Mouse (Mus musculus) embryonic facial prominence, embryonic 14.5 days (tissue): ENCODE data around the gene Atp8b5. TPM values are rescaled to one million over a fixed set of nuclear protein-coding genes. Genes with fewer than 3 reads are reported as not detected.

Source experiments
- ATAC-seq: fragments of 200-750 bp; cut with Nextera tagmentation; 2 replicates; pipeline ENCODE4 v1.8.0; 2017; ENCODE audit warnings: low read depth, moderate number of reproducible peaks, moderate TSS enrichment
- DNase-seq: peaks from one replicate; pipeline ENCODE4 v3.0.0-alpha.2; 2015; ENCODE audit warnings: low spot score
- H3K27ac ChIP-seq: fragments of 300-500 bp; sonication (generic); replicated peaks from 2 replicates; pipeline ENCODE4 v1.5.1; 2014; ENCODE audit warnings: low read depth, mild to moderate bottlenecking, low read length, moderate library complexity
- H3K27me3 ChIP-seq: fragments of 300-500 bp; sonication (generic); replicated peaks from 2 replicates; pipeline ENCODE4 v1.6.1; 2014; ENCODE audit warnings: low read length; ENCODE audit not compliant: control insufficient read depth, insufficient read depth
- H3K36me3 ChIP-seq: fragments of 300-500 bp; sonication (generic); 2 replicates; pipeline ENCODE4 v1.6.1; 2014; ENCODE audit warnings: low read length, mixed read lengths; ENCODE audit not compliant: control insufficient read depth, insufficient read depth
- H3K4me1 ChIP-seq: fragments of 300-500 bp; sonication (generic); 2 replicates; pipeline ENCODE4 v1.6.1; 2014; ENCODE audit warnings: antibody characterized with exemption, low read length; ENCODE audit not compliant: control insufficient read depth, insufficient read depth
- H3K4me2 ChIP-seq: fragments of 300-500 bp; sonication (generic); 2 replicates; pipeline ENCODE4 v1.6.1; 2014; ENCODE audit warnings: low read depth, mild to moderate bottlenecking, low read length, moderate library complexity, mixed read lengths
- H3K4me3 ChIP-seq: fragments of 300-500 bp; sonication (generic); 2 replicates; pipeline ENCODE4 v1.5.1; 2014; ENCODE audit warnings: low read depth, mild to moderate bottlenecking, low read length
- H3K9ac ChIP-seq: fragments of 300-500 bp; sonication (generic); 2 replicates; pipeline ENCODE4 v1.6.1; 2014; ENCODE audit warnings: low read depth, mild to moderate bottlenecking, low read length, moderate library complexity, mixed read lengths
- H3K9me3 ChIP-seq: fragments of 300-500 bp; sonication (generic); 2 replicates; pipeline ENCODE4 v1.6.1; 2016; ENCODE audit warnings: low read length; ENCODE audit not compliant: control insufficient read depth
- WGBS: fragments of 180-500 bp; shearing (Covaris S2); extraction: QIAGEN DNeasy Blood & Tissue Kit; methylation state at CpG from one replicate; pipeline ENCODE4 v1.1.7; 2014; 5-methylcytosine and 5-hydroxymethylcytosine counted together
- polyA plus RNA-seq: library from polyadenylated mRNA; unstranded; fragments of >200 nt; fragmentation: Nextera tagmentation; extraction: Ambion mirVana; gene quantifications from 2 replicates; pipeline ENCODE4 v1.2.1, GENCODE M21; 2014

Atp8b5 gene
- polyA plus RNA-seq, 1 experiment from 2014 or later = 0.36 TPM

- Histone ChIP-seq H3K9ac (no peak overlapping the region), H3K4me2 (no peak overlapping the region), H3K9me3 (no peaks in the 10 kb centered on the region), H3K4me3 (no peak overlapping the region), H3K27ac (no peak overlapping the region), H3K27me3 (no peaks in the 10 kb centered on the region), H3K4me1 (peaks cover 7% of the 10 kb centered on the region), H3K36me3 (no peaks in the 10 kb centered on the region)
- WGBS = 66% methylated on average over 9 of the region's 9 CpGs
- DNase-seq = no peak
- ATAC-seq = no peak
Observed at GRCm38 (mm10) chr4:43389845-43390440, 123.0 kb downstream of the Atp8b5 start.

- Histone ChIP-seq H3K36me3 (no peaks in the 10 kb centered on the region), H3K4me1 (peaks cover 7% of the 10 kb centered on the region), H3K4me2 (no peak overlapping the region), H3K27ac (no peak overlapping the region), H3K9me3 (no peaks in the 10 kb centered on the region), H3K9ac (no peak overlapping the region), H3K4me3 (no peak overlapping the region), H3K27me3 (no peaks in the 10 kb centered on the region)
- WGBS = 56% methylated on average over 3 of the region's 3 CpGs
- DNase-seq = no peak
- no peak for ATAC-seq
Observed at GRCm38 (mm10) chr4:43391521-43392050, 124.6 kb downstream of the Atp8b5 start.

- Histone ChIP-seq H3K4me3 (no peak overlapping the region), H3K9me3 (no peaks in the 10 kb centered on the region), H3K9ac (peak overlapping the region; percentile 46), H3K4me2 (peak overlapping the region; percentile 14; the same call in 1 of the 2 replicates), H3K4me1 (peaks cover 23% of the 10 kb centered on the region), H3K27me3 (no peaks in the 10 kb centered on the region), H3K27ac (peak overlapping the region; percentile 81), H3K36me3 (no peaks in the 10 kb centered on the region)
- ATAC-seq (peak; percentile 53), DNase-seq (peak; percentile 70)
- WGBS = 36% methylated on average over 15 of the region's 15 CpGs
Observed at GRCm38 (mm10) chr4:43394345-43394891, 127.5 kb downstream of the Atp8b5 start.

GRCm38 (mm10) chr4:43395147-43395546 is 128.2 kb downstream of the Atp8b5 start:
- Histone ChIP-seq H3K9me3 (no peaks in the 10 kb centered on the region), H3K27me3 (no peaks in the 10 kb centered on the region), H3K4me2 (no peak overlapping the region), H3K27ac (peak overlapping the region; percentile 81), H3K36me3 (no peaks in the 10 kb centered on the region), H3K9ac (peak overlapping the region; percentile 46; the same call in 1 of the 2 replicates), H3K4me3 (no peak overlapping the region), H3K4me1 (peaks cover 31% of the 10 kb centered on the region)
- WGBS = 87% methylated on average over 5 of the region's 5 CpGs
- ATAC-seq = no peak
- no peak for DNase-seq

GRCm38 (mm10) chr4:43395836-43396235 is 128.9 kb downstream of the Atp8b5 start:
- no peaks in the 10 kb centered on the region for H3K9me3 ChIP-seq
- peaks cover 37% of the 10 kb centered on the region for H3K4me1 ChIP-seq
- H3K27ac ChIP-seq = no peak overlapping the region
- no peaks in the 10 kb centered on the region for H3K36me3 ChIP-seq
- no peak overlapping the region for H3K4me3 ChIP-seq
- no peak for DNase-seq
- 69% methylated on average over 9 of the region's 9 CpGs for WGBS
- H3K27me3 ChIP-seq = no peaks in the 10 kb centered on the region
- no peak overlapping the region for H3K4me2 ChIP-seq
- no peak for ATAC-seq
- no peak overlapping the region for H3K9ac ChIP-seq

- 64% methylated on average over 5 of the region's 5 CpGs for WGBS
- DNase-seq (no peak), ATAC-seq (no peak)
- no peak overlapping the region for H3K4me3 ChIP-seq
- H3K4me1 ChIP-seq = peaks cover 43% of the 10 kb centered on the region
- H3K9me3 ChIP-seq = no peaks in the 10 kb centered on the region
- no peak overlapping the region for H3K9ac ChIP-seq
- no peaks in the 10 kb centered on the region for H3K36me3 ChIP-seq
- H3K27ac ChIP-seq = no peak overlapping the region; the same call in 1 of the 2 replicates
- H3K27me3 ChIP-seq = no peaks in the 10 kb centered on the region
- H3K4me2 ChIP-seq = no peak overlapping the region
Observed at GRCm38 (mm10) chr4:43396381-43396780, 129.4 kb downstream of the Atp8b5 start.

GRCm38 (mm10) chr4:43398014-43398413 is 131.1 kb downstream of the Atp8b5 start:
- no peak for DNase-seq
- Histone ChIP-seq H3K4me3 (no peak overlapping the region), H3K36me3 (no peaks in the 10 kb centered on the region), H3K27me3 (no peaks in the 10 kb centered on the region), H3K9me3 (no peaks in the 10 kb centered on the region), H3K4me2 (no peak overlapping the region), H3K27ac (peak overlapping the region; percentile 67; the same call in 1 of the 2 replicates), H3K4me1 (peaks cover 49% of the 10 kb centered on the region), H3K9ac (no peak overlapping the region)
- ATAC-seq = no peak
- 53% methylated on average over 4 of the region's 4 CpGs for WGBS

GRCm38 (mm10) chr4:43398829-43399331 is 131.9 kb downstream of the Atp8b5 start:
- Histone ChIP-seq H3K9ac (no peak overlapping the region; the same call in 1 of the 2 replicates), H3K36me3 (no peaks in the 10 kb centered on the region), H3K4me2 (peak overlapping the region; percentile 44), H3K4me3 (no peak overlapping the region), H3K27me3 (no peaks in the 10 kb centered on the region), H3K9me3 (no peaks in the 10 kb centered on the region), H3K4me1 (peaks cover 49% of the 10 kb centered on the region), H3K27ac (peak overlapping the region; percentile 67)
- ATAC-seq = peak; percentile 34; the same call in 1 of the 2 replicates
- WGBS = 25% methylated on average over 17 of the region's 17 CpGs
- DNase-seq = peak; percentile 79
